Mouse (Mus musculus) bone marrow macrophage, adult 2 months (primary cell): Measurements from ENCODE around the gene Neurl3. TPM values are rescaled to one million over a fixed set of nuclear protein-coding genes. Genes with fewer than 3 reads are reported as not detected.

Experiments
- H3K27ac ChIP-seq: 2 replicates; pipeline ENCODE4 v1.5.1; 2012; ENCODE audit warnings: low read depth, low read length; ENCODE audit not compliant: insufficient read depth
- H3K4me1 ChIP-seq: 2 replicates; pipeline ENCODE4 v1.6.1; 2012; ENCODE audit warnings: low read length; ENCODE audit not compliant: control insufficient read depth, insufficient read depth
- H3K4me3 ChIP-seq: 2 replicates; pipeline ENCODE4 v1.5.1; 2012; ENCODE audit warnings: mild to moderate bottlenecking, low read length, moderate library complexity; ENCODE audit not compliant: insufficient read depth
- CTCF ChIP-seq: IDR thresholded peaks from 2 replicates; pipeline ENCODE4 v1.5.1; 2012; ENCODE audit warnings: low read depth, mild to moderate bottlenecking, low read length, moderate library complexity
- POLR2A ChIP-seq: IDR thresholded peaks from 2 replicates; pipeline ENCODE4 v1.6.1; 2012; ENCODE audit warnings: mild to moderate bottlenecking, low read depth, low read length, borderline replicate concordance
- polyA plus RNA-seq: library from polyadenylated mRNA; stranded (reverse); fragments of >200 nt; gene quantifications from 2 replicates; pipeline ENCODE4 v1.2.4, GENCODE M21; 2012; ENCODE audit not compliant: missing spikeins, insufficient read depth, insufficient read length

Gene Neurl3
- polyA plus RNA-seq, 1 experiment: 181 TPM

DNA sequence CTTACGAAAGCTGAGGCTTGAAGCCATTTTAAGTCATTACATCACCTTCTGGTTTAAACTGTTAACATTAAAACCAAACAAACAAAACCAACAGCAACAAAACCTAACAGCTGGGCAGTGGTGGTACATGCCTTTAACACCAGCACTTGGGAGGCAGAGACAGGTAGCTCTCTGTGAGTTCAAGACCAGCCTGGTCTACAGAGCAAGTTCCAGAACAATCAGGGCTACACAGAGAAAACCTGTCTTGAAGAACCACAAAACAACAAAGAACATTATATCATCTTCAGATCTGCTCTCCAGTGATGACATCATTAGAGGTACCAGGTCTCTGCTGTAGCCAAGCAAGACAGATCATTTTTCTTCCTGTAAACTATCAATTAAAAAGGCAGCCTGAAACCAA lies 14.1 kb downstream of the Neurl3 start:
- Histone ChIP-seq H3K4me3 (no peak overlapping the region), H3K27ac (no peak overlapping the region), H3K4me1 (peaks cover 34% of the 10 kb centered on the region)
- TF ChIP-seq CTCF: no peak
- TF ChIP-seq POLR2A: no peak

- Histone ChIP-seq H3K4me1 (peaks cover 24% of the 10 kb centered on the region), H3K4me3 (no peak overlapping the region), H3K27ac (no peak overlapping the region)
- TF ChIP-seq CTCF: no peak
- no peak for TF ChIP-seq POLR2A
Measured at GRCm38 (mm10) chr1:36259281-36259680, 15.2 kb downstream of the Neurl3 start.

- no peak overlapping the region for H3K4me3 ChIP-seq
- TF ChIP-seq POLR2A (no peak), CTCF (no peak)
- peaks cover 24% of the 10 kb centered on the region for H3K4me1 ChIP-seq
- no peak overlapping the region for H3K27ac ChIP-seq
Measured at GRCm38 (mm10) chr1:36258631-36259030, 15.8 kb downstream of the Neurl3 start.

DNA sequence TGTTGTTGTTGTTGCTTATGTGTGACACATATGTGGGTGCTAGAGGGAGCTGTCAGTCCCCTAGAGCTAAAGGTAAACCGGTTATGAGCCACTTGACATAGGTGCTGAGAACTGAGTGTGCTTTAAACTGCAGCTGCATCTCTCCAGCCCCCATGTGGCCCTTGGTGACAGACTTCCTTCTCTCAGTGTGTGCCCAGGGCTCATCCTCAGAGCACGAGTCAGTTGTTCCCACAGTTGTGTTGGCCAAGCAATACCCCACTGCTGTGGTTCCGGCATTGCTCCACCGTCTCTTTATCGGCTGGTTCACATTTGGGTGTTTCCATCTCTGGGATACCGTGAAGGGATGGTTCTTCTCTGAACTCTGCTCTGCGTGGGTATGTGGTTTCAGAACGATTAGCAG lies 17.2 kb downstream of the Neurl3 start:
- no peak overlapping the region for H3K27ac ChIP-seq
- TF ChIP-seq CTCF (no peak), POLR2A (no peak)
- peaks cover 20% of the 10 kb centered on the region for H3K4me1 ChIP-seq
- no peak overlapping the region for H3K4me3 ChIP-seq

GRCm38 (mm10) chr1:36255871-36256640 lies 18.4 kb downstream of the Neurl3 start:
- H3K4me3 ChIP-seq: no peak overlapping the region
- peaks cover 11% of the 10 kb centered on the region for H3K4me1 ChIP-seq
- no peak overlapping the region for H3K27ac ChIP-seq
- TF ChIP-seq CTCF (no peak), POLR2A (no peak)

- H3K27ac ChIP-seq: no peak overlapping the region
- no peak overlapping the region for H3K4me3 ChIP-seq
Measured at GRCm38 (mm10) chr1:36254635-36255360, 19.7 kb downstream of the Neurl3 start.

DNA sequence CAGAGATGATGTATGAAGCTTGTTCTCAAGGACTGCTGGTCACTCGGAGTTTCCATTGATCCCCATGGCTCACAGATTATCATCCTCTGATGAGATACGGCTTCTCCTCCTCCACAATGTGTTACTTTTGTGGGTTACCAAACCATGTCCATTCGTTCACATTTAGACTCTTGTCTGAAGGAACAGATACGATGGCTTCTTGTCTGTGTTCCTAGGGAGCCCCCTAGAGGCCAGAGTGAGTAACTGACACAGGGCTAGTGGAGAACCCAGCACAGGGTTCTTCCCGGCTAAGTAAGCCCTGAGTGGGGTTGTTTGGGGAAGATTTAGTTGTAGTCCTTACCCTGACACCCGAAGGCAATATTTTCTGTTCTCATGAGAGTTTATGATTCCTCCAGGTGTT lies 21.7 kb downstream of the Neurl3 start:
- no peak overlapping the region for H3K27ac ChIP-seq
- H3K4me3 ChIP-seq: no peak overlapping the region
- peak; percentile 74 for TF ChIP-seq CTCF
- no peak for TF ChIP-seq POLR2A
- H3K4me1 ChIP-seq: peaks cover 2% of the 10 kb centered on the region; the same call in 1 of the 2 replicates

More at GRCm38 (mm10) chr1:36254635-36255360, 19.7 kb downstream of the Neurl3 start:
- TF ChIP-seq CTCF: peak; percentile 42
- TF ChIP-seq POLR2A: no peak
- peaks cover 6% of the 10 kb centered on the region for H3K4me1 ChIP-seq

DNA sequence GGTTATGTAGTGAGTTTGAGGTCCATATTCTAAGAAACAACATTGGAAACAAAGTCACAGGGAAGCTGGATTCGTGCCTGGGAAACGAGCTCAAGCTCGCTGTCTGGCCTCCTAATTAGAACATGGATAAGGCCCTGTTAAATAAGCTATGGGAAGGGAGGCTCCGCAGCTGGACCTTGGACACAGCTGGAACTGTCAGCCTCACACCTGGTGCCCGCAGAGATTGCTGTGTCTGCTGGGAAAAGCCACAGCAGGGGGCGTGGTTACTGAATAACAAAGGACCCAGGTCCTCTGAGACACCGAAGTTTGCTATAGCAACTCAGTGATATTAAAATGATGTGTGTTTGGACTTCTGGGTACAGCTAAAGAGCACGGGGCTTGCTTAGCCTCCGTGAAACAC lies 23.1 kb downstream of the Neurl3 start:
- H3K4me1 ChIP-seq: peaks cover 2% of the 10 kb centered on the region; the same call in 1 of the 2 replicates
- no peak overlapping the region for H3K27ac ChIP-seq
- TF ChIP-seq POLR2A (no peak), CTCF (no peak)
- no peak overlapping the region for H3K4me3 ChIP-seq

GRCm38 (mm10) chr1:36246688-36247087 lies 27.8 kb downstream of the Neurl3 start:
- no peak overlapping the region for H3K4me3 ChIP-seq
- TF ChIP-seq POLR2A: no peak
- no peak for TF ChIP-seq CTCF
- no peak overlapping the region for H3K27ac ChIP-seq
- peaks cover 14% of the 10 kb centered on the region for H3K4me1 ChIP-seq

DNA sequence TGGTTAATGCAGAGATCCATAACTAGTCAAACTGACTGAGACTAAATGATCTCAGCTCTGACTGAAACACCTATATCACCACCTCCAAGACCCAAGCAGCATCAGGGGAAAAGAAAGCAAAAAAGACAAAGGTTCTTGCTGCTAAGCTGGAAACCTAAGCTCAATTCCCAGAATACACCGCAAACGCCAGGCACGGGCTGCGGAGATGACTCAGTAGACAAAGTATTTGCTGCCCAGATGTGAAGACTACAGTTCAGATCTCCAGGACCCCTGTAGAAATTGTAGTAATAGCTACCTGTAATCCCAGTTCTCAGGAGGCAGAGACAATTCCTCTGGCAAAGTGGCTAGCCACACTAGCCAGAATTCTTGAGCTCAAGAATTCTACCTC lies 29.7 kb downstream of the Neurl3 start:
- H3K27ac ChIP-seq: no peak overlapping the region
- H3K4me1 ChIP-seq: peaks cover 22% of the 10 kb centered on the region
- H3K4me3 ChIP-seq: no peak overlapping the region
- TF ChIP-seq CTCF: no peak
